Mouse (Mus musculus): Measurements from ENCODE around the gene Psma6.
"Not testable (repeated sequence)": the region's sequence is repeated elsewhere in the genome, so short reads cannot be mapped to it uniquely, and the experiment has no call there.

Psma6 gene

GRCm38 (mm10) chr12:55384023-55384749 lies at the start of gene Psma6:
TSS of gene Psma6 (plus strand) at chr12:55384222.
- H3K27me3 ChIP-seq (ENCODE audit: insufficient read depth, low read length): no peaks in the 10 kb centered on the region

GRCm38 (mm10) chr12:55338490-55338889 lies 45.5 kb upstream of the Psma6 start:
- H3K4me1 ChIP-seq (replicated peaks; ENCODE audit: low read depth, low read length); H3K9me3 ChIP-seq (ENCODE audit: low read length); H3K4me3 ChIP-seq (replicated peaks; ENCODE audit: low read length); H3K27me3 ChIP-seq (ENCODE audit: insufficient read depth, low read length): not testable (repeated sequence)
- peaks cover 11% of the 10 kb centered on the region; the same call in 1 of the 2 replicates for H3K36me3 ChIP-seq (ENCODE audit: insufficient read depth, low read length)

More at GRCm38 (mm10) chr12:55384023-55384749, at the start of gene Psma6:
- TF ChIP-seq POU5F1 (IDR thresholded peaks at IDR 0.05; ENCODE audit: borderline replicate concordance, low read length) (no peak), CTCF (conservative IDR thresholded peaks at IDR 0.05; ENCODE audit: low read length) (no peak)
- Histone ChIP-seq H3K4me1 (replicated peaks; ENCODE audit: low read depth, low read length) (peaks cover 85% of the 10 kb centered on the region), H3K9me3 (ENCODE audit: low read length) (no peaks in the 10 kb centered on the region), H3K4me3 (replicated peaks; ENCODE audit: low read length) (peak within 1 kb of the TSS; percentile 29; the same call in 1 of the 2 replicates), H3K36me3 (ENCODE audit: insufficient read depth, low read length) (peaks cover 35% of the 10 kb centered on the region)

- not testable (repeated sequence) for H3K4me3 ChIP-seq (replicated peaks; ENCODE audit: low read length); H3K9me3 ChIP-seq (ENCODE audit: low read length); H3K36me3 ChIP-seq (ENCODE audit: insufficient read depth, low read length); H3K27me3 ChIP-seq (ENCODE audit: insufficient read depth, low read length)
- peaks cover 21% of the 10 kb centered on the region for H3K4me1 ChIP-seq (replicated peaks; ENCODE audit: low read depth, low read length)
Measured at GRCm38 (mm10) chr12:55343045-55343444, 41.0 kb upstream of the Psma6 start.

- no peaks in the 10 kb centered on the region for H3K9me3 ChIP-seq (ENCODE audit: low read length)
Measured at GRCm38 (mm10) chr12:55343998-55344397, 40.0 kb upstream of the Psma6 start.

GRCm38 (mm10) chr12:55344583-55344982 lies 39.4 kb upstream of the Psma6 start:
- Histone ChIP-seq H3K36me3 (ENCODE audit: insufficient read depth, low read length) (peaks cover 7% of the 10 kb centered on the region; the same call in 1 of the 2 replicates), H3K4me1 (replicated peaks; ENCODE audit: low read depth, low read length) (peaks cover 21% of the 10 kb centered on the region), H3K4me3 (replicated peaks; ENCODE audit: low read length) (no peak overlapping the region), H3K9me3 (ENCODE audit: low read length) (no peaks in the 10 kb centered on the region), H3K27me3 (ENCODE audit: insufficient read depth, low read length) (no peaks in the 10 kb centered on the region)
- no peak for TF ChIP-seq POU5F1 (IDR thresholded peaks at IDR 0.05; ENCODE audit: borderline replicate concordance, low read length)

More at GRCm38 (mm10) chr12:55343998-55344397, 40.0 kb upstream of the Psma6 start:
- no peaks in the 10 kb centered on the region for H3K27me3 ChIP-seq (ENCODE audit: insufficient read depth, low read length)
- peaks cover 7% of the 10 kb centered on the region; the same call in 1 of the 2 replicates for H3K36me3 ChIP-seq (ENCODE audit: insufficient read depth, low read length)
- peaks cover 21% of the 10 kb centered on the region for H3K4me1 ChIP-seq (replicated peaks; ENCODE audit: low read depth, low read length)
- TF ChIP-seq NANOG (IDR thresholded peaks at IDR 0.05; ENCODE audit: borderline replicate concordance, low read length) (no peak), POU5F1 (IDR thresholded peaks at IDR 0.05; ENCODE audit: borderline replicate concordance, low read length) (no peak), CTCF (conservative IDR thresholded peaks at IDR 0.05; ENCODE audit: low read length) (no peak)
- H3K4me3 ChIP-seq (replicated peaks; ENCODE audit: low read length): peak overlapping the region; percentile 27; the same call in 1 of the 2 replicates

- no peaks in the 10 kb centered on the region for H3K9me3 ChIP-seq (ENCODE audit: low read length)
- 0 out of 2 replicates have a peak, but pooled peaks cover 8% of the 10 kb centered on the region for H3K36me3 ChIP-seq (ENCODE audit: insufficient read depth, low read length)
- no peak overlapping the region for H3K4me3 ChIP-seq (replicated peaks; ENCODE audit: low read length)
- TF ChIP-seq POU5F1 (IDR thresholded peaks at IDR 0.05; ENCODE audit: borderline replicate concordance, low read length) (no peak), CTCF (conservative IDR thresholded peaks at IDR 0.05; ENCODE audit: low read length) (no peak), NANOG (IDR thresholded peaks at IDR 0.05; ENCODE audit: borderline replicate concordance, low read length) (no peak)
- no peaks in the 10 kb centered on the region for H3K27me3 ChIP-seq (ENCODE audit: insufficient read depth, low read length)
- no peaks in the 10 kb centered on the region for H3K4me1 ChIP-seq (replicated peaks; ENCODE audit: low read depth, low read length)
Measured at GRCm38 (mm10) chr12:55353423-55353822, 30.6 kb upstream of the Psma6 start.

- TF ChIP-seq POU5F1 (IDR thresholded peaks at IDR 0.05; ENCODE audit: borderline replicate concordance, low read length): no peak
- no peak for TF ChIP-seq NANOG (IDR thresholded peaks at IDR 0.05; ENCODE audit: borderline replicate concordance, low read length)
- TF ChIP-seq CTCF (conservative IDR thresholded peaks at IDR 0.05; ENCODE audit: low read length): peak; percentile 43
- H3K4me1 ChIP-seq (replicated peaks; ENCODE audit: low read depth, low read length): no peaks in the 10 kb centered on the region
- 0 out of 2 replicates have a peak, but pooled peaks cover 8% of the 10 kb centered on the region for H3K36me3 ChIP-seq (ENCODE audit: insufficient read depth, low read length)
- H3K9me3 ChIP-seq (ENCODE audit: low read length): no peaks in the 10 kb centered on the region
- no peaks in the 10 kb centered on the region for H3K27me3 ChIP-seq (ENCODE audit: insufficient read depth, low read length)
- no peak overlapping the region for H3K4me3 ChIP-seq (replicated peaks; ENCODE audit: low read length)
Measured at GRCm38 (mm10) chr12:55354904-55355303, 29.1 kb upstream of the Psma6 start.

- Histone ChIP-seq H3K9me3 (ENCODE audit: low read length) (no peaks in the 10 kb centered on the region), H3K36me3 (ENCODE audit: insufficient read depth, low read length) (no peaks in the 10 kb centered on the region), H3K4me3 (replicated peaks; ENCODE audit: low read length) (no peak overlapping the region), H3K27me3 (ENCODE audit: insufficient read depth, low read length) (no peaks in the 10 kb centered on the region), H3K4me1 (replicated peaks; ENCODE audit: low read depth, low read length) (no peaks in the 10 kb centered on the region)
- no peak for TF ChIP-seq CTCF (conservative IDR thresholded peaks at IDR 0.05; ENCODE audit: low read length)
- no peak for TF ChIP-seq NANOG (IDR thresholded peaks at IDR 0.05; ENCODE audit: borderline replicate concordance, low read length)
- TF ChIP-seq POU5F1 (IDR thresholded peaks at IDR 0.05; ENCODE audit: borderline replicate concordance, low read length): no peak
Measured at GRCm38 (mm10) chr12:55357303-55357702, 26.7 kb upstream of the Psma6 start.

- no peak for TF ChIP-seq NANOG (IDR thresholded peaks at IDR 0.05; ENCODE audit: borderline replicate concordance, low read length)
- no peak for TF ChIP-seq CTCF (conservative IDR thresholded peaks at IDR 0.05; ENCODE audit: low read length)
- no peak for TF ChIP-seq POU5F1 (IDR thresholded peaks at IDR 0.05; ENCODE audit: borderline replicate concordance, low read length)
- Histone ChIP-seq H3K4me1 (replicated peaks; ENCODE audit: low read depth, low read length) (no peaks in the 10 kb centered on the region), H3K4me3 (replicated peaks; ENCODE audit: low read length) (no peak overlapping the region), H3K27me3 (ENCODE audit: insufficient read depth, low read length) (no peaks in the 10 kb centered on the region), H3K9me3 (ENCODE audit: low read length) (no peaks in the 10 kb centered on the region), H3K36me3 (ENCODE audit: insufficient read depth, low read length) (peaks cover 10% of the 10 kb centered on the region)
Measured at GRCm38 (mm10) chr12:55360929-55361328, 23.1 kb upstream of the Psma6 start.

Data from E14TG2a.4 (cell line).